Mouse (Mus musculus) frontal cortex, postnatal 14 days (tissue): Measurements from ENCODE around the gene Pts.
A peak's percentile ranks its signal among the peaks of the same experiment; 100 is the strongest.

Experiments
- DNase-seq, 2 experiments: peaks; one replicate each; pipeline ENCODE4 v3.0.0; 2022; ENCODE audit warnings: low spot score in 2 of 2

Pts gene

GRCm38 (mm10) chr9:50528293-50528892, at the start of gene Pts:
Gene Pts, minus strand, starts transcription at chr9:50528724.
- peak; percentile 92 to 95 for DNase-seq

- no peak for DNase-seq
Observed at GRCm38 (mm10) chr9:50569599-50570525, 41.3 kb upstream of the Pts start.

DNA sequence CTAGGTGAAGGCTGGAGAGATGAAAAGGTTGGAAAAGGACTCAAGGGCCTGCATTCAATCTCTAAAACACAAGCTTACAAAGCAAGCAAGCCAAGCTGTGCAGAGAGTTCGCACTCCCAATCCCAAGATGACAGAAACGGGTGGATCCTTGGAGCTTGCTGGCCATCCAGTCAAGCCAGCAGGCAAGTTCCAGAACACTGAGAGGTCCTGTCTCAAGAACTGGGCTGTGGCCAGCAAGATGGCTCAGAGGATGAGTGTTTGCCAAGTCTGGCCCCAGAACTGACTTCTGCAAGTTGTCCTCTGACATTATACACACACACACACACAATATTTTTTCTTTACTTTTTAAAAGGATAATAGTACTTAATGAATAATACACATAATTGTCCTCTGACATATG, 39.4 kb upstream of the Pts start:
- no peak for DNase-seq

GRCm38 (mm10) chr9:50567372-50567771, 38.8 kb upstream of the Pts start:
- DNase-seq, result no peak

- DNase-seq, result no peak
Observed at GRCm38 (mm10) chr9:50565940-50566339, 37.4 kb upstream of the Pts start.

- DNase-seq, result no peak
Observed at GRCm38 (mm10) chr9:50565173-50565572, 36.6 kb upstream of the Pts start.

- DNase-seq, result no peak
Observed at GRCm38 (mm10) chr9:50561918-50562360, 33.4 kb upstream of the Pts start.

DNA sequence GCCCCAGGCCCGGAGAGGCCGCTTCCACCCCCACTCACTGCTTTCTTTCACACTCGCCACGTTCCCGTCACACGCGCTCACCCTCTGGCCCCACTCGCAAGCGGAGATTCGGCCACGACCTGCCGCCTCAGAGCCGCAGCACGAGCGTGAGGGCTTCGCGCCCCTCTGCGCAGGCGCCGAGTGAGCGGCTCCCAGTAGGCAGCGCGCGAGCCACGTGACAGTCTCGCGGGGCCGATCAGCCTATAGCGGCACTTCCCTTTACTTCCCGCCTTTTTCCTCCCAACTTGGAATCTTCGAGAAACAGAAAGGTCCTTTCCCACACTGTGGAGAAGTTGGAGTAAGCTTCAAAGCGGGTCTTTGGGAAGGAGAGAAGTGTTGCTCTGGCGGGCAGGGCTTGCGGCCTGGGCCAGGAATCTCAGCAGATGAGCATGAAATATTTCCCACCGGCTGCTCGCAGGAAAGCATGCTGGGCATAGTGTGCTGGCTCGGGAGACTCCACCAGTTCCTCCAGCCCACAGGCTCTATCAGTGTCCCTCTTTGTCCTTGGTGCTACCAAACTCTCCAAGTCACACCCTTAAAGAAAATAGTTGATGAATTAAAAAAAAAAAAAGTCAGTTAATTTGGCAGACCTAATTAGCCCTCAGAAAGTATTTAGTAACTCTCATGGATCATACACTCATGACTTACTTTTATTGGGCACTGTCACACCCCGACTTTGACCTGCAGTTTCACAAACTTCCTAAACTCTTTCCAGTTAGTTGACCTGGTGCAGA, 32.8 kb upstream of the Pts start, which contains the start of gene Tex12:
Gene Tex12 (minus strand): TSS at position 181 of the 773 bp plus-strand sequence.
- no peak for DNase-seq

GRCm38 (mm10) chr9:50555094-50555446, 26.5 kb upstream of the Pts start, which contains the start of gene Bco2:
Gene Bco2, minus strand, starts transcription at chr9:50555181.
- no peak for DNase-seq

GRCm38 (mm10) chr9:50554241-50555093, 25.9 kb upstream of the Pts start, which contains the start of gene Il18:
Gene Il18, plus strand, starts transcription at chr9:50554827.
- DNase-seq, result peak; percentile 48 to 67

DNA sequence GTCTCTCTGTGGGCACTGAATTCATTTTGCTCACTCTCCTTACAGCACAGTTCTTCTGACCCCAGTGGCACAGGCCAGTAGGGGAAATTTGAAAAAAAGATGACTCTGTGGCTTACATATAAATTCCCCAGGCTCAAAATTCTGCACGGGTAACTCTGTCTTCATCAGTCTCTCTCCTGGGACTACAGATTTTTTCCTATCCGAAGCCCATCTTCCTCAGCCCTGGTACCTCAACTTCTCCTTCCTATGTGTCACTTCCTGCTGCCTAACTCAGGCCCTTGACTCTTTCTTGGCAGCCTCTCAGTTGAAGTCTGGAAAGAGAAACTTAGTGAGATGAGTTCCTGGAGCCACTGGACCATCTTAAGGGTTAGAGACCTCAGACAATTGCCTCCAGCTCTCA, 25.0 kb upstream of the Pts start:
- DNase-seq, result no peak

DNA sequence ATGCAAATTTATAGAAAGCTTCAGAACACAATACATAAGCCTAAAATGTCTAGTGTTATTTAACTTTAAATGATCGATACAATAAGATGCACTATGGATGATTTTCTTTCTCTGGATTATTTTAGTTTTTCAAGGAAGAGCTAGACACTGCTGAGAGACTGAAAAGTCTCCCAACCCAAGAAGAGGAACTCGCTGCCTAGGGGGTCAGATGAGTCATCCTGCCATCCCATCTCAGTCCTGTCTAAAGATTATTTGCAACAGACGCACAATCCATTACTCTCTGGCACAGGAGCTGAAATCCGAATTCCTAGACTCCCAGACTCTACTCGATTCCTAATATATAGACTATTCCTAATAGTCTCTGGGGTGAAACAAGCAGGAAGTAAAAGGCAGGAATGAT, 23.7 kb upstream of the Pts start:
- DNase-seq, result no peak

DNA sequence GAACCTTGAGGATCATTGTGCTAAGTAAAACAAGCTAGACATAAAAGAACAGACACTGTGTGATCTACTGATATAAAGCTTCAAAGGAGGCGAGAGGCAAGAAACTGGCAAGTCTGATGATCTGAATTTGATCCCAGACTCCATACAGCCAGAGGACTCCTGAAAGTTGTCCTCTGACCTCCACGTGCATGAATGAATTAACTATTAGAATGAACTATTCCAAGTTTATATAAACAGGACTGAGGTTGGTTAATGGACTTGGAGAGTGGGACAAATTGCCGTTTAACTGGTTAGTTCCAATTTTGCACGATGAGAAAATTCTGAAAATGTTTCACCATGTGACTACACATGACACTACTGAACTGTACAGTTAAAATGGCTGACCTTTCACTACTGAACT, 20.4 kb upstream of the Pts start:
- DNase-seq, result no peak

- DNase-seq, result no peak
Observed at GRCm38 (mm10) chr9:50547859-50548478, 19.4 kb upstream of the Pts start.

- no peak for DNase-seq
Observed at GRCm38 (mm10) chr9:50542401-50542800, 13.9 kb upstream of the Pts start.

DNA sequence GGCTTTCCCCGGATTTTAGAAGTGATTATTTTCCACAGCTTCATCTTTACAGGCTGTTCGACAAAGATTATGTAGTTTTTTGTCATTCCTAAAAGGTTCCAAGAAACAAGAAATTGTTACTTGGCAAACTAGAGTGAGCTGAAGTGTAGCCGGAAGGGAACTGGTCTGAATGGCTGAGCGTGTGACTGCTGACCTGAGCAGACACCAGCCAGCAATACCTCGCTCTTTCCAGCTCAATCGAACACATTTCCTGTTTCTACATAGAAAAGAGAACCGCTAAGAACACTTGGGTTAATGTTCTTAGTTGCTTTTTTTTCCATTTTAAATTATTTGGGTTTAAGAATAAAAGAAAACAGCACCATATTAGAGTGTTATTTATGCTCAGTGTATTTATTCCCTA, 11.6 kb upstream of the Pts start:
- no peak for DNase-seq

- no peak for DNase-seq
Observed at GRCm38 (mm10) chr9:50537295-50537694, 8.8 kb upstream of the Pts start.

DNA sequence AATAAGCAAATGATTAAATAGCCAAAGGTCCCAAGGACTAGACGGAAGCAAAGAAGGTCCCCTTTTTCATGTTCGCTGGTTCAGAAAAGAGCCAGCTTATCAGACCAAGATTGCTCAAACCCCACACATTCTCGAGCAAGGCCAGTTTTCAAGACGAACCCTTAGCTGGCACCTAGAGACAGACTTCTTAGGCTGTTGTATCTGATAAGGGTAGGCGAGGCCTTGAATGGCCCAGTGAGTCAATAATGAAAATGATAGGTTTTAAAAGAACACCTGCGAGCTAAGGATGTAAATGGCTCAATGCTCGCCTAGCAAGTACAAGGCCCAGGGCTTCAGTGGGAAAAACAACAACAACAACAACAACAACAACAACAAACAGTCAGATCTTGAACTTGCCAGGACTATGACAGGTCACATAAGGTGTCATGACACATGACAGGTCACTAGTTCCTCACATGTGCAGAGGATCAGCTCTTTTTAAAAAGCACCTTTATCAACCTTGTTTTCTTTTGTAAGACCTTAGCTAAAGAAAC, 8.1 kb upstream of the Pts start:
- no peak for DNase-seq

DNA sequence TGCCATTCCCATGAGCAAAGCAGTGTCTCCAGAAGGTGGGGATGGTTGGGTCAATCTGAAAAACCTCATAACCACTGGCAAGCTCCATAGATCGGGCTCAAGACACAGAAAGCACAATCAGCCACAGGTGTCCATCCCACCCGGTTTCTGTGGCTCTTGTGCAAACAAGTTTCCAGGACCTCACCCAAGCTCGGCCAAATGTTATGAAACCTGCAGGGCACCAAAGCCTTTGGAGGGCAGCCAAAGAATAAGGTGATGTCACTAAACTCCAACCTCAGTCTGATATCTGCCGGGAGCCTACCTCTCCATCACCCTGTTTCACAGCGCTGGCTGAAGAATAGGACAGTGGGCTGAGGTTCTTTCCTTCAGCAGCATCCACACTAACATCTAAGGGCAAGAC, 7.4 kb upstream of the Pts start:
- no peak for DNase-seq

DNA sequence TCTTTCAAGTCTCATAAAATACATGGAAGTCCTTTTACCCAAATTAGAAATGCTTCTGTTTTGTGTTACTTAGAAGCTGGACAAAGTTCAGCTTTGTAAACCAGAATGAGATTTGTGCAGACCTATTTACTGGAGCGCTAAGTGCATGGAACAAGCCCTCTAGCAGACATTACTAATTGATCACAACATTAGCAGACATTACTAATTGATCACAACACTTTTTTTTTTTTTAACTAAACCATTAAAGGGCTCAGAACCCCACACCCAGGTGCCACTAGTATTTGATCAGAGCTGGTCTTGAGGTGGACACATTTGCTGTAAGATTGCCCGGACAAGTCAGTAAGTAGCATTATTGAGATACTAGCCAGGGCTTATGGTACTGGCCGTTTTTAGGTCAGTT, 5.3 kb upstream of the Pts start:
- no peak for DNase-seq

GRCm38 (mm10) chr9:50533328-50533727, 4.8 kb upstream of the Pts start:
- no peak for DNase-seq
